Mouse (Mus musculus) heart, embryonic 16.5 days (tissue): ENCODE results near the gene Adig. TPM values are rescaled to one million over a fixed set of nuclear protein-coding genes. Genes with fewer than 3 reads are reported as not detected.

Experiments
- ATAC-seq: fragments of 200-750 bp; cut with Nextera tagmentation; replicated peaks from 2 replicates; pipeline ENCODE4 v1.8.0; 2017; ENCODE audit warnings: moderate number of reproducible peaks; ENCODE audit not compliant: insufficient read depth, low FRiP score; ENCODE audit errors: extremely low read depth
- H3K27ac ChIP-seq: fragments of 300-500 bp; sonication (generic); 2 replicates; pipeline ENCODE4 v1.5.1; 2014; ENCODE audit warnings: mild to moderate bottlenecking, low read length, control low read depth, moderate library complexity
- H3K27me3 ChIP-seq: fragments of 300-500 bp; sonication (generic); 2 replicates; pipeline ENCODE4 v1.6.1; 2014; ENCODE audit warnings: low read length, mixed read lengths; ENCODE audit not compliant: control insufficient read depth, insufficient read depth
- H3K36me3 ChIP-seq: fragments of 300-500 bp; sonication (generic); 2 replicates; pipeline ENCODE4 v1.6.1; 2014; ENCODE audit not compliant: control insufficient read depth, insufficient read depth
- H3K4me1 ChIP-seq: fragments of 300-500 bp; sonication (generic); 2 replicates; pipeline ENCODE4 v1.6.1; 2014; ENCODE audit warnings: low read length, mixed read lengths; ENCODE audit not compliant: control insufficient read depth, insufficient read depth
- H3K4me2 ChIP-seq: fragments of 300-500 bp; sonication (generic); 2 replicates; pipeline ENCODE4 v1.6.1; 2014; ENCODE audit warnings: low read depth, mild to moderate bottlenecking, control low read depth, low read length
- H3K4me3 ChIP-seq: fragments of 300-500 bp; sonication (generic); 2 replicates; pipeline ENCODE4 v1.5.1; 2014; ENCODE audit warnings: mild to moderate bottlenecking, control low read depth, low read length
- H3K9ac ChIP-seq: fragments of 300-500 bp; sonication (generic); 2 replicates; pipeline ENCODE4 v1.6.1; 2014; ENCODE audit warnings: low read length, control low read depth
- H3K9me3 ChIP-seq: fragments of 300-500 bp; sonication (generic); replicated peaks from 2 replicates; pipeline ENCODE4 v1.6.1; 2016; ENCODE audit warnings: low read length; ENCODE audit not compliant: control insufficient read depth
- WGBS: fragments of 180-500 bp; shearing (Covaris S2); extraction: QIAGEN DNeasy Blood & Tissue Kit; methylation state at CpG from one replicate; pipeline ENCODE4 v1.1.7; 2014; 5-methylcytosine and 5-hydroxymethylcytosine counted together
- polyA plus RNA-seq: library from polyadenylated mRNA; unstranded; fragments of >200 nt; fragmentation: Nextera tagmentation; extraction: Ambion mirVana; gene quantifications from 2 replicates; pipeline ENCODE4 v1.2.1, GENCODE M21; 2015

The Adig gene
- polyA plus RNA-seq, 1 experiment from 2014 or later: not detected

- H3K4me3 ChIP-seq: no peak overlapping the region
- H3K27me3 ChIP-seq: peaks cover 34% of the 10 kb centered on the region
- H3K36me3 ChIP-seq: no peaks in the 10 kb centered on the region
- no peak for ATAC-seq
- H3K4me1 ChIP-seq: 0 out of 2 replicates have a peak, but pooled peaks cover 2% of the 10 kb centered on the region
- no peaks in the 10 kb centered on the region for H3K9me3 ChIP-seq
- WGBS: 2% methylated on average over 7 of the region's 7 CpGs
- no peak overlapping the region for H3K27ac ChIP-seq
- H3K9ac ChIP-seq: no peak overlapping the region
- no peak overlapping the region for H3K4me2 ChIP-seq
Observed at GRCm38 (mm10) chr2:158555252-158555651, 52.8 kb downstream of the Adig start.

GRCm38 (mm10) chr2:158555812-158556211, 53.4 kb downstream of the Adig start:
- Histone ChIP-seq H3K4me1 (0 out of 2 replicates have a peak, but pooled peaks cover 2% of the 10 kb centered on the region), H3K36me3 (no peaks in the 10 kb centered on the region), H3K27ac (no peak overlapping the region), H3K4me2 (peak overlapping the region; percentile 50), H3K4me3 (peak overlapping the region; percentile 29), H3K27me3 (peaks cover 34% of the 10 kb centered on the region), H3K9me3 (no peaks in the 10 kb centered on the region), H3K9ac (no peak overlapping the region)
- under 1% methylated on average over 8 of the region's 8 CpGs for WGBS
- ATAC-seq: no peak

GRCm38 (mm10) chr2:158556225-158556624, 53.8 kb downstream of the Adig start:
- WGBS: 2% methylated on average over 20 of the region's 20 CpGs
- Histone ChIP-seq H3K27me3 (peaks cover 34% of the 10 kb centered on the region), H3K4me1 (0 out of 2 replicates have a peak, but pooled peaks cover 2% of the 10 kb centered on the region), H3K4me2 (peak overlapping the region; percentile 50), H3K36me3 (no peaks in the 10 kb centered on the region), H3K9ac (no peak overlapping the region), H3K4me3 (peak overlapping the region; percentile 29), H3K9me3 (no peaks in the 10 kb centered on the region), H3K27ac (no peak overlapping the region)
- ATAC-seq: no peak

GRCm38 (mm10) chr2:158556750-158557149, 54.3 kb downstream of the Adig start:
- Histone ChIP-seq H3K27me3 (peaks cover 32% of the 10 kb centered on the region), H3K9me3 (no peaks in the 10 kb centered on the region), H3K36me3 (no peaks in the 10 kb centered on the region), H3K4me2 (no peak overlapping the region), H3K9ac (no peak overlapping the region), H3K4me3 (no peak overlapping the region), H3K4me1 (0 out of 2 replicates have a peak, but pooled peaks cover 2% of the 10 kb centered on the region), H3K27ac (no peak overlapping the region)
- WGBS: 14% methylated on average over 5 of the region's 5 CpGs
- ATAC-seq: no peak

Other genes with a start within 250 kb of the Adig start
- gene Bpi, start 244.5 kb upstream of the Adig start, polyA plus RNA-seq: not detected in 2 replicates
- gene Lbp, start 196.1 kb upstream of the Adig start, polyA plus RNA-seq: 10.9 and 16.0 TPM in 2 replicates
- 0.55 and 1.4 TPM in 2 replicates for gene Snhg11, start 127.0 kb upstream of the Adig start, polyA plus RNA-seq
- gene Ralgapb, start 92.8 kb upstream of the Adig start, polyA plus RNA-seq: 9.1 and 10.3 TPM in 2 replicates
- gene Arhgap40, start 10.2 kb downstream of the Adig start, polyA plus RNA-seq: not detected in 2 replicates
- gene Slc32a1, start 108.2 kb downstream of the Adig start, polyA plus RNA-seq: not detected in 2 replicates
- 5.6 and 6.1 TPM in 2 replicates for gene Actr5, start 122.3 kb downstream of the Adig start, polyA plus RNA-seq
- 7.1 and 8.2 TPM in 2 replicates for gene Ppp1r16b, start 162.8 kb downstream of the Adig start, polyA plus RNA-seq